Mouse (Mus musculus): ENCODE data around the gene Urb1. TPM values are rescaled to one million over a fixed set of nuclear protein-coding genes. Genes with fewer than 3 reads are reported as not detected.

Gene Urb1
- polyA plus RNA-seq, 1 experiment from 2014 or later = 12.8 TPM

DNA sequence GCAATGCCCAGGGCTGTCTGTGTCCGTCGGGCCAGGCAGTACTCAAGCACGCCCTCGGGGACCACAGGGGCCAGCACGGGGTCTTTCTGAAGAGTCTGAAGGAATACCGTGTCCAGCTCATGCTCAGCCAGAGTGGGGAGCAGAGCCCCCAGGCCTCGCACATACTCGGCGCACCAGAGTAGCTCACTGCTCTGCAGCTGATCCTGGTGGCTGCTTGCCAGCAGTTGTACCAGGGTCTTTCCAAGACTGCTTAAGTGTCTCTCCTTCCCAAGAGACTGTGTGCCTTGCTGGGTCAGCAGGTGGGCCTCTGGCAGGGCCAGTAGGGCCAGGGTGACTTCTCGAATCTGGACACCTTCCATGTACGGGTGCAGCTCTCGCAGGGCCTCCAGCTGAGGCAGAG, 36.0 kb downstream of the Urb1 start:
- no peak overlapping the region for H3K4me3 ChIP-seq (ENCODE audit: low read depth, low read length)
- ATAC-seq (ENCODE audit: insufficient read depth, low FRiP score, low TSS enrichment) (no peak), DNase-seq (ENCODE audit: low spot score) (no peak)
- H3K27ac ChIP-seq (ENCODE audit: low read depth, low read length) = no peak overlapping the region
- no peak overlapping the region for H3K4me2 ChIP-seq (ENCODE audit: low read depth)
- no peaks in the 10 kb centered on the region for H3K9me3 ChIP-seq (ENCODE audit: control insufficient read depth, low read length)
- no peak overlapping the region for H3K9ac ChIP-seq (ENCODE audit: low read length)
- no peaks in the 10 kb centered on the region for H3K4me1 ChIP-seq (ENCODE audit: control insufficient read depth, insufficient read depth, low read length)
- 95% methylated on average over 12 of the region's 12 CpGs for WGBS
- no peaks in the 10 kb centered on the region for H3K27me3 ChIP-seq (ENCODE audit: control insufficient read depth, insufficient read depth, low read length)
- H3K36me3 ChIP-seq (ENCODE audit: control insufficient read depth, insufficient read depth, low read length) = peaks cover 17% of the 10 kb centered on the region

DNA sequence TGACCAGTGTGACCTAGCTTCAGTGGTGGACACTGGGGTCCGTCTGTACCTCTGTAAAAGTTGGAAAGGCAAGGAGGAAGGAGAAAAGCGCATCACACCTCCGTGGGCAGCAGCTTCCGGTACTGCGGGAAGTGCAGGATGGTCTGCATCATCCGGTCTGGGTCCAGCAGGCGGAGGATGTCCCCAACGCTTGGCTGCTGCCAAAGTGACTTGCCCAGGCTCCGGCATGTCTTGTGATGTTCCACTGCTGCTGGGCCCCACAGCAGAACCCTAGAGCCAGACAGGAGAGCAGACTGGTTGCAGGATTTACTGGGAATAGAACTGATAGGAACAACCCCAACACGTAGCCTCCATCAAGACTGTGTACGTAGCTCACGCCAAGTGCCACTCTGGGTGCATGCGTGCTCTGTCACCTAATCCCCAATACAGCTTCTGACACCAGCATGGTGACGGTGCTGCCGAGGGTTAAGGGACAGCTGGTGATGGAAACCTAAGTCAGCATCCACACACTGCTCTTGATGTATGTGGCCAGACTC, 43.2 kb downstream of the Urb1 start:
- DNase-seq (ENCODE audit: low spot score) (no peak), ATAC-seq (ENCODE audit: insufficient read depth, low FRiP score, low TSS enrichment) (no peak)
- WGBS = 94% methylated on average over 15 of the region's 15 CpGs
- Histone ChIP-seq H3K4me2 (ENCODE audit: low read depth) (no peak overlapping the region), H3K9me3 (ENCODE audit: control insufficient read depth, low read length) (no peaks in the 10 kb centered on the region), H3K27me3 (ENCODE audit: control insufficient read depth, insufficient read depth, low read length) (no peaks in the 10 kb centered on the region), H3K36me3 (ENCODE audit: control insufficient read depth, insufficient read depth, low read length) (peaks cover 12% of the 10 kb centered on the region), H3K4me1 (ENCODE audit: control insufficient read depth, insufficient read depth, low read length) (no peaks in the 10 kb centered on the region), H3K9ac (ENCODE audit: low read length) (no peak overlapping the region), H3K4me3 (ENCODE audit: low read depth, low read length) (no peak overlapping the region), H3K27ac (ENCODE audit: low read depth, low read length) (no peak overlapping the region)

DNA sequence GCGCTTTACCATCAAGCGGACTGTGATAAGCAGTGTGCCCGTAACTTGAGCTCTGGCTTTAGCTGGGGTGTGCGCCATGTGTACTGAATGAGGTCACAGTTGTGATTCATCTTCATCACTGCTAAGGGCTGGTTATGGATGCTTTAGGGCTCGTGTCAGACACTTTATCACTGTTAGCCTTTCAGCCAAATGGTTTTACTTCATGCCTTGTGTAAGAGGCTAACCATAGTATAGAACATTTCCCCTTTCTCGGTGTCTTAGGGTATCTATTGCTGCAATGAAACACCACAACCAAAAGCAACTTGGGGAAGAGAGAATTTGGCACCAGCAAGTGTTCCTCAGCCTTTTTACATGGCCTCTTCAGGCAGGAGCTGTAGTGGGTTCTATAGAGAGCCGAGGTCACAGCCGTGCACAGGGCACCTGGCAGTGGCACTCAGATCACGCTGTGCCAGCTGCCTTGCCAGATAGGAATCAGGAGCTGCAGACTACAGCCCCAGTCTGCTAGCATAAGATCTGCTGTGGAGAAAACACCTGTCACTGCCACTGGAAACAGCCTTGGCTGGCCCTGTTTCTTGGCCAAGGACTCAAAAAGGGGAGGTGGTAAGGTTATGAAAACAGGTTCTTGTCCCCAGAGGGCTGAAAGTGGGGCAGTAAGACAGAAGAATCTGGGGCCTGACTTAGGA, 44.9 kb downstream of the Urb1 start:
- Histone ChIP-seq H3K4me3 (ENCODE audit: low read depth, low read length) (no peak overlapping the region), H3K9me3 (ENCODE audit: control insufficient read depth, low read length) (no peaks in the 10 kb centered on the region), H3K4me1 (ENCODE audit: control insufficient read depth, insufficient read depth, low read length) (no peaks in the 10 kb centered on the region), H3K9ac (ENCODE audit: low read length) (no peak overlapping the region), H3K36me3 (ENCODE audit: control insufficient read depth, insufficient read depth, low read length) (peaks cover 11% of the 10 kb centered on the region), H3K27me3 (ENCODE audit: control insufficient read depth, insufficient read depth, low read length) (no peaks in the 10 kb centered on the region), H3K27ac (ENCODE audit: low read depth, low read length) (no peak overlapping the region), H3K4me2 (ENCODE audit: low read depth) (no peak overlapping the region)
- no peak for ATAC-seq (ENCODE audit: insufficient read depth, low FRiP score, low TSS enrichment)
- DNase-seq (ENCODE audit: low spot score) = no peak
- WGBS = 88% methylated on average over 9 of the region's 9 CpGs

DNA sequence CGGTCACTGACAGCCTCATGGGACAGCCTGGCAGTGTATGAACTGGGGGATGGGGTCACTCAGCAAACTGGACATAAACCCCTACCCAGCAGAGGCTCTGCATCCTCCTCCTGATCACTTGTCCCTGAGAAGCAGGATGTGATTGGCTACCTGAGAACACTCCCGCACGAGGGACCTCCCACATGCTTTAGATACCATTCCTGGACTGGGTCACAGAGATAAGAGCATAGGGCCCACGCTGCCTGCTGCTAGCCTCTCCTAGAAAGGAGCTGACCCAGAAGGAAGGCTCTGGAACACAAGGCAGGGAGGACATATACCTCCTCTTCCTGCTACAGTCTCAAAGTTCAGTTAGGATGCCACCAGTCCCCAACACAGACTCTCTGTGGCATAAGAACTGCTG, 49.7 kb downstream of the Urb1 start:
- no peak overlapping the region for H3K27ac ChIP-seq (ENCODE audit: low read depth, low read length)
- H3K36me3 ChIP-seq (ENCODE audit: control insufficient read depth, insufficient read depth, low read length) = 0 out of 2 replicates have a peak, but pooled peaks cover 2% of the 10 kb centered on the region
- H3K9ac ChIP-seq (ENCODE audit: low read length) = no peak overlapping the region
- H3K4me2 ChIP-seq (ENCODE audit: low read depth) = no peak overlapping the region
- H3K4me1 ChIP-seq (ENCODE audit: control insufficient read depth, insufficient read depth, low read length) = no peaks in the 10 kb centered on the region
- no peak for ATAC-seq (ENCODE audit: insufficient read depth, low FRiP score, low TSS enrichment)
- H3K9me3 ChIP-seq (ENCODE audit: control insufficient read depth, low read length) = no peaks in the 10 kb centered on the region
- 88% methylated on average over 4 of the region's 4 CpGs for WGBS
- no peaks in the 10 kb centered on the region for H3K27me3 ChIP-seq (ENCODE audit: control insufficient read depth, insufficient read depth, low read length)
- no peak overlapping the region for H3K4me3 ChIP-seq (ENCODE audit: low read depth, low read length)
- DNase-seq (ENCODE audit: low spot score) = no peak

DNA sequence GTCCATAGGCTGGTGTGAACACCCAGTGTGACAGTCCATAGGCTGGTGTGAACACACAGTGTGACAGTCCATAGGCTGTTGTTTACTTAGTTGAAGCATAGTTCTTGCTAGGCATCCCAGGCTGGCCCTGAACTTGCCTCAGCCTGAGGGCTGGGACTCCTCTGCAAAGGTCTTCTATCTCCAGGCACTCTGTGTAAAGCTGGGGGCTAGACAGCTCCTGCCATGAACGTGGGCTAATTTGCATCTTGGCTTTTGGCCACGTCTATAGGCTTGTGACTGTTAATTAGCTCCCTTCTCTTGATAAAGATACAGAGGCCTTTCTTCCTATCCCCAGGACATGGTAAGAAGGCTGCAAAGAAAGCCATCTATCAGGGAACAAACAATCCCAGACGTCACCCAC, 50.9 kb downstream of the Urb1 start:
- WGBS = 71% methylated on average over 3 of the region's 3 CpGs
- no peaks in the 10 kb centered on the region for H3K27me3 ChIP-seq (ENCODE audit: control insufficient read depth, insufficient read depth, low read length)
- H3K27ac ChIP-seq (ENCODE audit: low read depth, low read length) = no peak overlapping the region
- ATAC-seq (ENCODE audit: insufficient read depth, low FRiP score, low TSS enrichment) (peak; percentile 65; the same call in 1 of the 2 replicates), DNase-seq (ENCODE audit: low spot score) (no peak)
- H3K4me3 ChIP-seq (ENCODE audit: low read depth, low read length) = no peak overlapping the region
- H3K9me3 ChIP-seq (ENCODE audit: control insufficient read depth, low read length) = no peaks in the 10 kb centered on the region
- no peak overlapping the region for H3K9ac ChIP-seq (ENCODE audit: low read length)
- peaks cover 2% of the 10 kb centered on the region; the same call in 1 of the 2 replicates for H3K36me3 ChIP-seq (ENCODE audit: control insufficient read depth, insufficient read depth, low read length)
- no peak overlapping the region for H3K4me2 ChIP-seq (ENCODE audit: low read depth)
- no peaks in the 10 kb centered on the region for H3K4me1 ChIP-seq (ENCODE audit: control insufficient read depth, insufficient read depth, low read length)

DNA sequence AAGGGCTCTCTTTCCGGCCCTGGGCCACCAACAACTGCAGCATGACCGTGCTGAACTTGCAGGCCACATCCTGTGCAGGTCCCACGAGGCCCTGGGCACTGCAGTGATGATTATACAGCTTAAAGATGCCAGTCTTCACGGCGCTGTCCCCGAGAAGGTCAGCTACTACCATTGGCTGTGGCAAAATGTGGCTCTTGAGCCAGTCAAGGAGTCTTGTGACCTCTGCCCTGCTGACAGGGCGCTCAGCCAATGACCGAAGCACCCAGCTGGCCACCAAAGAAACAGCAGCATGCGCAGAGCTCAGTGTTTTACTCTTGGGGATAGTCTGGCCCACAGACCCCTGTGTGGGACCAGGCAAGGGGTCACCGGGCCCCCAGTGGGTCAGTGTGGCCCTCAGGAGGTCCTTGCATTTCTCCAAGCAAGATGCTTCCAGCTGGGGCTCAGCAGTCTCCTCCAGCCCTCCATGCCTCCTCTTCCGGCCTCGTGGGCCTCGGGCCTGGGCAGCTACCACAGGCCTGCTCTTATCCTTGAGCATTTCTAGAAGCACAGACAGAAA, 56.7 kb downstream of the Urb1 start:
- Histone ChIP-seq H3K9ac (ENCODE audit: low read length) (no peak overlapping the region), H3K9me3 (ENCODE audit: control insufficient read depth, low read length) (no peaks in the 10 kb centered on the region), H3K27ac (ENCODE audit: low read depth, low read length) (no peak overlapping the region), H3K36me3 (ENCODE audit: control insufficient read depth, insufficient read depth, low read length) (peaks cover 4% of the 10 kb centered on the region), H3K4me3 (ENCODE audit: low read depth, low read length) (no peak overlapping the region), H3K4me1 (ENCODE audit: control insufficient read depth, insufficient read depth, low read length) (no peaks in the 10 kb centered on the region), H3K27me3 (ENCODE audit: control insufficient read depth, insufficient read depth, low read length) (no peaks in the 10 kb centered on the region), H3K4me2 (ENCODE audit: low read depth) (no peak overlapping the region)
- ATAC-seq (ENCODE audit: insufficient read depth, low FRiP score, low TSS enrichment) (no peak), DNase-seq (ENCODE audit: low spot score) (no peak)
- 92% methylated on average over 13 of the region's 13 CpGs for WGBS

DNA sequence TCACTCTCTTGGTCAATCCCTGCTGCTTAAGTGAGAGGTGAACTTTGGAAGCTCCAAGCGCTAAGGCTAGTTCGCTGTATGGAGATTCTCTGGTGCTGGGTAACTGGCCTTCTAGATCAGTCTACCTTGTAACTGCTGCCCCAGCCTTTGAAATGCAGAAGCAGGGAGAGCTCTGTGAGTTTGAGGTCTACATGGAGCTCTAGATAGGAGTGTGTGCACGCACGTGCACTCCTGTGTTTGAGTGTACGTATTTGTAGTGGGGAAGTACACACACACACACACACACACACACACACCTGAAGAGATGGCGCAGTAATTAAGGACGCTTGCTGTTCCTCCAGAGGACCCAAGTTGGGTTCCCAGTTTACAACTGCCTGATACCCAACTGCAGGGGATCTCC, 62.0 kb downstream of the Urb1 start:
- H3K9me3 ChIP-seq (ENCODE audit: control insufficient read depth, low read length) = no peaks in the 10 kb centered on the region
- WGBS = 95% methylated on average over 7 of the region's 7 CpGs
- no peak overlapping the region for H3K9ac ChIP-seq (ENCODE audit: low read length)
- peaks cover 2% of the 10 kb centered on the region; the same call in 1 of the 2 replicates for H3K36me3 ChIP-seq (ENCODE audit: control insufficient read depth, insufficient read depth, low read length)
- ATAC-seq (ENCODE audit: insufficient read depth, low FRiP score, low TSS enrichment) (no peak), DNase-seq (ENCODE audit: low spot score) (no peak)
- no peak overlapping the region for H3K27ac ChIP-seq (ENCODE audit: low read depth, low read length)
- H3K4me2 ChIP-seq (ENCODE audit: low read depth) = no peak overlapping the region
- no peak overlapping the region for H3K4me3 ChIP-seq (ENCODE audit: low read depth, low read length)
- H3K27me3 ChIP-seq (ENCODE audit: control insufficient read depth, insufficient read depth, low read length) = no peaks in the 10 kb centered on the region
- no peaks in the 10 kb centered on the region for H3K4me1 ChIP-seq (ENCODE audit: control insufficient read depth, insufficient read depth, low read length)

DNA sequence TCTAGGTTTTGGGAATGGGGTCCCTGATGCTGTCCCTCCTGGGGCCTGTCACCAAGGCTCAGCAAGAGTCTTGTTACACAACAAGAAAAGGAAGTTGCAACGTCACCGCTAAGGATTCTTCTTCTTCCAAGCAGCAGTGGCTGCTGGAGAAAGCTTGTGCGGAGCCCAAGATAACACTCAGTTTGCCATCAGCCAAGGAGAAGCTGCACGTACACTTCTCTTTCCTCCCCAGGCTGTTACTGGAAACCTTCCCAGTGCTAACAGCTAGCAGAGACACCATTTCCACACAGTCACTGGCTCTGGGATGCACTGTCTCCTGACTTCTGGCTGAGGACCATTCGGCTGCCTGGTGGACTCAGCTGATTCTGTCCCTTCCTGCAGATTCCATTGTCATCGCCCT, 63.1 kb downstream of the Urb1 start:
- Histone ChIP-seq H3K36me3 (ENCODE audit: control insufficient read depth, insufficient read depth, low read length) (peaks cover 2% of the 10 kb centered on the region; the same call in 1 of the 2 replicates), H3K4me3 (ENCODE audit: low read depth, low read length) (no peak overlapping the region), H3K27ac (ENCODE audit: low read depth, low read length) (no peak overlapping the region), H3K4me2 (ENCODE audit: low read depth) (no peak overlapping the region), H3K9ac (ENCODE audit: low read length) (no peak overlapping the region), H3K4me1 (ENCODE audit: control insufficient read depth, insufficient read depth, low read length) (no peaks in the 10 kb centered on the region), H3K9me3 (ENCODE audit: control insufficient read depth, low read length) (no peaks in the 10 kb centered on the region), H3K27me3 (ENCODE audit: control insufficient read depth, insufficient read depth, low read length) (no peaks in the 10 kb centered on the region)
- WGBS = 94% methylated on average over 6 of the region's 6 CpGs
- DNase-seq (ENCODE audit: low spot score) = no peak
- ATAC-seq (ENCODE audit: insufficient read depth, low FRiP score, low TSS enrichment) = no peak

All from neural tube, embryonic 11.5 days (tissue).